Mouse (Mus musculus): Measurements from ENCODE around the gene Mapk8. TPM values are rescaled to one million over a fixed set of nuclear protein-coding genes. Genes with fewer than 3 reads are reported as not detected.

The Mapk8 gene
- polyA plus RNA-seq, 2 experiments = 16.7 to 36.4 TPM

- H3K27me3 ChIP-seq (ENCODE audit: control insufficient read depth, insufficient read depth, low read length) = no peaks in the 10 kb centered on the region
- H3K4me1 ChIP-seq (ENCODE audit: control insufficient read depth, insufficient read depth, low read length) = no peaks in the 10 kb centered on the region
- DNase-seq (ENCODE audit: low spot score) (no peak), ATAC-seq (ENCODE audit: low FRiP score, low read depth) (no peak)
- H3K9ac ChIP-seq (ENCODE audit: low read depth, low read length, severe bottlenecking) = no peak overlapping the region
- 87% methylated on average over 2 of the region's 2 CpGs for WGBS
- H3K36me3 ChIP-seq (ENCODE audit: control insufficient read depth, insufficient read depth, low read length) = no peaks in the 10 kb centered on the region
- H3K9me3 ChIP-seq (ENCODE audit: control insufficient read depth, low read length) = no peaks in the 10 kb centered on the region
- H3K4me3 ChIP-seq (replicated peaks; ENCODE audit: low read length) = no peak overlapping the region
- no peak overlapping the region for H3K27ac ChIP-seq (replicated peaks; ENCODE audit: low read depth, low read length)
- no peak overlapping the region for H3K4me2 ChIP-seq (replicated peaks; ENCODE audit: low read depth, low read length, severe bottlenecking)
- TF ChIP-seq POLR2A (IDR thresholded peaks at IDR 0.05; ENCODE audit: borderline replicate concordance, extremely low read depth, insufficient read depth, insufficient read length) = no peak
These were observed 82.9 kb downstream of the Mapk8 start for GRCm38 (mm10) chr14:33364061-33364460.

- no peak overlapping the region for H3K27ac ChIP-seq (replicated peaks; ENCODE audit: low read depth, low read length)
- H3K4me3 ChIP-seq (replicated peaks; ENCODE audit: low read length) = no peak overlapping the region
- WGBS = 79% methylated on average over 5 of the region's 5 CpGs
- H3K9ac ChIP-seq (ENCODE audit: low read depth, low read length, severe bottlenecking) = no peak overlapping the region
- H3K27me3 ChIP-seq (ENCODE audit: control insufficient read depth, insufficient read depth, low read length) = no peaks in the 10 kb centered on the region
- no peak overlapping the region for H3K4me2 ChIP-seq (replicated peaks; ENCODE audit: low read depth, low read length, severe bottlenecking)
- DNase-seq (ENCODE audit: low spot score) = no peak
- H3K4me1 ChIP-seq (ENCODE audit: control insufficient read depth, insufficient read depth, low read length) = no peaks in the 10 kb centered on the region
- H3K9me3 ChIP-seq (ENCODE audit: control insufficient read depth, low read length) = no peaks in the 10 kb centered on the region
- H3K36me3 ChIP-seq (ENCODE audit: control insufficient read depth, insufficient read depth, low read length) = no peaks in the 10 kb centered on the region
- no peak for TF ChIP-seq POLR2A (IDR thresholded peaks at IDR 0.05; ENCODE audit: borderline replicate concordance, extremely low read depth, insufficient read depth, insufficient read length)
- ATAC-seq (ENCODE audit: low FRiP score, low read depth) = no peak
These were observed 83.3 kb downstream of the Mapk8 start for GRCm38 (mm10) chr14:33363611-33364010.

GRCm38 (mm10) chr14:33362807-33363206 lies 84.2 kb downstream of the Mapk8 start:
- no peak for DNase-seq (ENCODE audit: low spot score)
- no peak for TF ChIP-seq POLR2A (IDR thresholded peaks at IDR 0.05; ENCODE audit: borderline replicate concordance, extremely low read depth, insufficient read depth, insufficient read length)
- no peak overlapping the region for H3K4me2 ChIP-seq (replicated peaks; ENCODE audit: low read depth, low read length, severe bottlenecking)

GRCm38 (mm10) chr14:33362122-33362521 lies 84.8 kb downstream of the Mapk8 start:
- no peaks in the 10 kb centered on the region for H3K4me1 ChIP-seq (ENCODE audit: control insufficient read depth, insufficient read depth, low read length)
- no peak for TF ChIP-seq POLR2A (IDR thresholded peaks at IDR 0.05; ENCODE audit: borderline replicate concordance, extremely low read depth, insufficient read depth, insufficient read length)
- ATAC-seq (ENCODE audit: low FRiP score, low read depth) = no peak
- no peaks in the 10 kb centered on the region for H3K36me3 ChIP-seq (ENCODE audit: control insufficient read depth, insufficient read depth, low read length)
- H3K27ac ChIP-seq (replicated peaks; ENCODE audit: low read depth, low read length) = no peak overlapping the region
- no peak overlapping the region for H3K9ac ChIP-seq (ENCODE audit: low read depth, low read length, severe bottlenecking)
- no peak overlapping the region for H3K4me3 ChIP-seq (replicated peaks; ENCODE audit: low read length)
- DNase-seq (ENCODE audit: low spot score) = no peak
- H3K9me3 ChIP-seq (ENCODE audit: control insufficient read depth, low read length) = no peaks in the 10 kb centered on the region
- no peak overlapping the region for H3K4me2 ChIP-seq (replicated peaks; ENCODE audit: low read depth, low read length, severe bottlenecking)
- H3K27me3 ChIP-seq (ENCODE audit: control insufficient read depth, insufficient read depth, low read length) = no peaks in the 10 kb centered on the region
- WGBS = 59% methylated on average over 14 of the region's 14 CpGs

More at GRCm38 (mm10) chr14:33362807-33363206, 84.2 kb downstream of the Mapk8 start:
- Histone ChIP-seq H3K4me3 (replicated peaks; ENCODE audit: low read length) (no peak overlapping the region), H3K36me3 (ENCODE audit: control insufficient read depth, insufficient read depth, low read length) (no peaks in the 10 kb centered on the region), H3K9me3 (ENCODE audit: control insufficient read depth, low read length) (no peaks in the 10 kb centered on the region), H3K27ac (replicated peaks; ENCODE audit: low read depth, low read length) (no peak overlapping the region), H3K4me1 (ENCODE audit: control insufficient read depth, insufficient read depth, low read length) (no peaks in the 10 kb centered on the region), H3K27me3 (ENCODE audit: control insufficient read depth, insufficient read depth, low read length) (no peaks in the 10 kb centered on the region), H3K9ac (ENCODE audit: low read depth, low read length, severe bottlenecking) (no peak overlapping the region)
- ATAC-seq (ENCODE audit: low FRiP score, low read depth) = no peak
- 32% methylated on average over 10 of the region's 10 CpGs for WGBS

- no peak for ATAC-seq (ENCODE audit: low FRiP score, low read depth)
- Histone ChIP-seq H3K9me3 (ENCODE audit: control insufficient read depth, low read length) (no peaks in the 10 kb centered on the region), H3K4me1 (ENCODE audit: control insufficient read depth, insufficient read depth, low read length) (no peaks in the 10 kb centered on the region), H3K27me3 (ENCODE audit: control insufficient read depth, insufficient read depth, low read length) (no peaks in the 10 kb centered on the region), H3K4me3 (replicated peaks; ENCODE audit: low read length) (no peak overlapping the region), H3K36me3 (ENCODE audit: control insufficient read depth, insufficient read depth, low read length) (no peaks in the 10 kb centered on the region), H3K9ac (ENCODE audit: low read depth, low read length, severe bottlenecking) (no peak overlapping the region), H3K27ac (replicated peaks; ENCODE audit: low read depth, low read length) (no peak overlapping the region), H3K4me2 (replicated peaks; ENCODE audit: low read depth, low read length, severe bottlenecking) (no peak overlapping the region)
- TF ChIP-seq POLR2A (IDR thresholded peaks at IDR 0.05; ENCODE audit: borderline replicate concordance, extremely low read depth, insufficient read depth, insufficient read length) = no peak
- WGBS = 56% methylated on average over 4 of the region's 4 CpGs
- no peak for DNase-seq (ENCODE audit: low spot score)
These were observed 85.4 kb downstream of the Mapk8 start for GRCm38 (mm10) chr14:33361546-33361945.

- Histone ChIP-seq H3K27ac (replicated peaks; ENCODE audit: low read depth, low read length) (no peak overlapping the region), H3K4me3 (replicated peaks; ENCODE audit: low read length) (no peak overlapping the region), H3K27me3 (ENCODE audit: control insufficient read depth, insufficient read depth, low read length) (no peaks in the 10 kb centered on the region), H3K36me3 (ENCODE audit: control insufficient read depth, insufficient read depth, low read length) (no peaks in the 10 kb centered on the region), H3K9me3 (ENCODE audit: control insufficient read depth, low read length) (no peaks in the 10 kb centered on the region), H3K9ac (ENCODE audit: low read depth, low read length, severe bottlenecking) (no peak overlapping the region), H3K4me1 (ENCODE audit: control insufficient read depth, insufficient read depth, low read length) (no peaks in the 10 kb centered on the region), H3K4me2 (replicated peaks; ENCODE audit: low read depth, low read length, severe bottlenecking) (no peak overlapping the region)
- DNase-seq (ENCODE audit: low spot score) = no peak
- WGBS = 89% methylated on average over 8 of the region's 8 CpGs
- no peak for ATAC-seq (ENCODE audit: low FRiP score, low read depth)
- no peak for TF ChIP-seq POLR2A (IDR thresholded peaks at IDR 0.05; ENCODE audit: borderline replicate concordance, extremely low read depth, insufficient read depth, insufficient read length)
These were observed 88.1 kb downstream of the Mapk8 start for GRCm38 (mm10) chr14:33358891-33359290.

Data from limb, embryonic 14.5 days (tissue).